Mouse (Mus musculus) hindbrain, embryonic 14.5 days (tissue): Measurements from ENCODE around the gene Lpo. TPM values are rescaled to one million over a fixed set of nuclear protein-coding genes. Genes with fewer than 3 reads are reported as not detected.

Experiments
- ATAC-seq: fragments of 200-750 bp; cut with Nextera tagmentation; 2 replicates; pipeline ENCODE4 v1.8.0; 2017; ENCODE audit warnings: moderate number of reproducible peaks, mild to moderate bottlenecking, moderate TSS enrichment, moderate library complexity; ENCODE audit not compliant: low FRiP score
- DNase-seq: peaks from one replicate; pipeline ENCODE4 v3.0.0-alpha.2; 2015; ENCODE audit warnings: low spot score
- H3K27ac ChIP-seq: fragments of 300-500 bp; sonication (generic); 2 replicates; pipeline ENCODE4 v1.5.1; 2014; ENCODE audit warnings: mild to moderate bottlenecking, moderate library complexity
- H3K27me3 ChIP-seq: fragments of 300-500 bp; sonication (generic); 2 replicates; pipeline ENCODE4 v1.6.1; 2014; ENCODE audit warnings: mild to moderate bottlenecking, low read length, mixed read lengths; ENCODE audit not compliant: control insufficient read depth, insufficient read depth
- H3K36me3 ChIP-seq: fragments of 300-500 bp; sonication (generic); replicated peaks from 2 replicates; pipeline ENCODE4 v1.6.1; 2014; ENCODE audit not compliant: control insufficient read depth, insufficient read depth
- H3K4me1 ChIP-seq: fragments of 300-500 bp; sonication (generic); replicated peaks from 2 replicates; pipeline ENCODE4 v1.6.1; 2014; ENCODE audit warnings: antibody characterized with exemption, low read length, mixed read lengths; ENCODE audit not compliant: control insufficient read depth, insufficient read depth
- H3K4me2 ChIP-seq: fragments of 300-500 bp; sonication (generic); replicated peaks from 2 replicates; pipeline ENCODE4 v1.6.1; 2014; ENCODE audit warnings: mild to moderate bottlenecking, moderate library complexity
- H3K4me3 ChIP-seq: fragments of 300-500 bp; sonication (generic); replicated peaks from 2 replicates; pipeline ENCODE4 v1.5.1; 2014; ENCODE audit warnings: mild to moderate bottlenecking, low read length
- H3K9ac ChIP-seq: fragments of 300-500 bp; sonication (generic); 2 replicates; pipeline ENCODE4 v1.6.1; 2014
- H3K9me3 ChIP-seq: fragments of 300-500 bp; sonication (generic); 2 replicates; pipeline ENCODE4 v1.6.1; 2016; ENCODE audit warnings: low read length; ENCODE audit not compliant: control insufficient read depth
- WGBS: fragments of 180-500 bp; shearing (Covaris S2); extraction: QIAGEN DNeasy Blood & Tissue Kit; methylation state at CpG from one replicate; pipeline ENCODE4 v1.1.7; 2014; 5-methylcytosine and 5-hydroxymethylcytosine counted together
- polyA plus RNA-seq: library from polyadenylated mRNA; unstranded; fragments of >200 nt; fragmentation: Nextera tagmentation; extraction: Ambion mirVana; gene quantifications from 2 replicates; pipeline ENCODE4 v1.2.1, GENCODE M21; 2014

The Lpo gene
- polyA plus RNA-seq, 1 experiment from 2014 or later: 2.2 TPM

GRCm38 (mm10) chr11:87762702-87763385, 65.2 kb downstream of the Lpo start:
- no peak for DNase-seq

GRCm38 (mm10) chr11:87761806-87762701, 66.0 kb downstream of the Lpo start:
- DNase-seq (no peak), ATAC-seq (no peak)
- Histone ChIP-seq H3K9me3 (no peaks in the 10 kb centered on the region), H3K4me3 (peak overlapping the region; percentile 73), H3K27ac (no peak overlapping the region), H3K36me3 (peaks cover 9% of the 10 kb centered on the region), H3K27me3 (peaks cover 3% of the 10 kb centered on the region; the same call in 1 of the 2 replicates), H3K4me1 (peaks cover 42% of the 10 kb centered on the region), H3K9ac (peak overlapping the region; percentile 71), H3K4me2 (peak overlapping the region; percentile 94)
- WGBS: 75% methylated on average over 14 of the region's 14 CpGs

More at GRCm38 (mm10) chr11:87762702-87763385, 65.2 kb downstream of the Lpo start:
- Histone ChIP-seq H3K36me3 (peaks cover 17% of the 10 kb centered on the region), H3K9ac (peak overlapping the region; percentile 71), H3K4me2 (peak overlapping the region; percentile 94), H3K4me1 (peaks cover 42% of the 10 kb centered on the region), H3K27ac (peak overlapping the region; percentile 84), H3K27me3 (peaks cover 3% of the 10 kb centered on the region; the same call in 1 of the 2 replicates), H3K4me3 (peak overlapping the region; percentile 73), H3K9me3 (no peaks in the 10 kb centered on the region)
- ATAC-seq: no peak
- 38% methylated on average over 12 of the region's 12 CpGs for WGBS

DNA sequence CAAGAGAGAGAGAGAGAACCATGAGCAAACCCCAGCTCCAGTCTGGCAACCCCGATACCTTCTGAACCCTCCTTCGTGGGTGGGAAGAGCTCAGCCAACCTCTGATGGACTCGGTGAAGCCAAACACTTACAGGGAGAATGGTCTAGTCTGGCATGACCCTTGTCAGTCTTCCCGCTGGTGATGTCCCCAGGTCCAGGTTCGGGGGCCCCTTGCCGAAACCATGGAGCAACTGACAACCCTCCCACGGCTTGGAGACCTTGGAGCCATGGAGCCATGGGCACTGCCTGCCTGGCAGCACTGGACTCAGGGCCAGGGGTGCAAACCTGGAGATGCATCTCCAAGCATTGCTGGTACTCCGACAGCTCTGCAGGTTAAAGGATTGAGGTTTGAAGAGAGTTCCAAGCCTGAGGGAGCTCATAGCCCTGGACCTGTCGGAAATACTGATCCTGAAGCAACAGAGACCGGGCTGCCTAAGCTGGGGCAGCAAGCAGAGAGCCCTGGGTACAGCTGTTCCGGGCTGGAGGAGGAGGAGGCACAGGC, 66.8 kb downstream of the Lpo start:
- peak overlapping the region; percentile 73 for H3K4me3 ChIP-seq
- peak overlapping the region; percentile 89; the same call in 1 of the 2 replicates for H3K27ac ChIP-seq
- no peak for ATAC-seq
- H3K4me2 ChIP-seq: peak overlapping the region; percentile 94
- no peaks in the 10 kb centered on the region for H3K9me3 ChIP-seq
- H3K36me3 ChIP-seq: peaks cover 5% of the 10 kb centered on the region
- DNase-seq: no peak
- peaks cover 42% of the 10 kb centered on the region for H3K4me1 ChIP-seq
- peak overlapping the region; percentile 71 for H3K9ac ChIP-seq
- 62% methylated on average over 11 of the region's 11 CpGs for WGBS
- H3K27me3 ChIP-seq: peaks cover 3% of the 10 kb centered on the region; the same call in 1 of the 2 replicates

- WGBS: 5% methylated on average over 23 of the region's 23 CpGs
- H3K9ac ChIP-seq: peak within 1 kb of the TSS; percentile 71
- H3K4me3 ChIP-seq: peak within 1 kb of the TSS; percentile 73
- H3K9me3 ChIP-seq: no peaks in the 10 kb centered on the region
- H3K4me2 ChIP-seq: peak within 1 kb of the TSS; percentile 94
- ATAC-seq (peak; percentile 82), DNase-seq (peak; percentile 78)
- H3K36me3 ChIP-seq: no peaks in the 10 kb centered on the region
- peak within 1 kb of the TSS; percentile 89 for H3K27ac ChIP-seq
- no peaks in the 10 kb centered on the region for H3K27me3 ChIP-seq
- peaks cover 41% of the 10 kb centered on the region for H3K4me1 ChIP-seq
These were observed 67.6 kb downstream of the Lpo start, which contains the start of gene Tspoap1 for GRCm38 (mm10) chr11:87760301-87761081. Gene Tspoap1, plus strand, starts transcription at chr11:87760541.

- 6% methylated on average over 3 of the region's 3 CpGs for WGBS
- Histone ChIP-seq H3K4me2 (peak overlapping the region; percentile 94), H3K27ac (peak overlapping the region; percentile 89), H3K9ac (peak overlapping the region; percentile 71), H3K27me3 (no peaks in the 10 kb centered on the region), H3K4me1 (peaks cover 33% of the 10 kb centered on the region), H3K4me3 (peak overlapping the region; percentile 73; the same call in 1 of the 2 replicates), H3K9me3 (no peaks in the 10 kb centered on the region), H3K36me3 (no peaks in the 10 kb centered on the region)
- ATAC-seq (no peak), DNase-seq (no peak)
These were observed 68.5 kb downstream of the Lpo start for GRCm38 (mm10) chr11:87759609-87760005.

- 73% methylated on average over 4 of the region's 4 CpGs for WGBS
- H3K36me3 ChIP-seq: no peaks in the 10 kb centered on the region
- H3K4me1 ChIP-seq: peaks cover 33% of the 10 kb centered on the region
- no peak overlapping the region for H3K4me2 ChIP-seq
- no peaks in the 10 kb centered on the region for H3K9me3 ChIP-seq
- H3K9ac ChIP-seq: no peak overlapping the region
- no peaks in the 10 kb centered on the region for H3K27me3 ChIP-seq
- peak overlapping the region; percentile 89; the same call in 1 of the 2 replicates for H3K27ac ChIP-seq
- DNase-seq: no peak
- no peak overlapping the region for H3K4me3 ChIP-seq
- no peak for ATAC-seq
These were observed 69.0 kb downstream of the Lpo start for GRCm38 (mm10) chr11:87758957-87759608.

GRCm38 (mm10) chr11:87758161-87758911, 69.8 kb downstream of the Lpo start:
- Histone ChIP-seq H3K27me3 (no peaks in the 10 kb centered on the region), H3K27ac (no peak overlapping the region), H3K36me3 (no peaks in the 10 kb centered on the region), H3K4me3 (no peak overlapping the region), H3K4me2 (no peak overlapping the region), H3K9ac (no peak overlapping the region), H3K4me1 (peaks cover 33% of the 10 kb centered on the region), H3K9me3 (no peaks in the 10 kb centered on the region)
- 83% methylated on average over 7 of the region's 7 CpGs for WGBS
- DNase-seq: no peak
- ATAC-seq: no peak
